ENCODE assay signal across 9 mouse cellular contexts in the genomic region with DNA sequence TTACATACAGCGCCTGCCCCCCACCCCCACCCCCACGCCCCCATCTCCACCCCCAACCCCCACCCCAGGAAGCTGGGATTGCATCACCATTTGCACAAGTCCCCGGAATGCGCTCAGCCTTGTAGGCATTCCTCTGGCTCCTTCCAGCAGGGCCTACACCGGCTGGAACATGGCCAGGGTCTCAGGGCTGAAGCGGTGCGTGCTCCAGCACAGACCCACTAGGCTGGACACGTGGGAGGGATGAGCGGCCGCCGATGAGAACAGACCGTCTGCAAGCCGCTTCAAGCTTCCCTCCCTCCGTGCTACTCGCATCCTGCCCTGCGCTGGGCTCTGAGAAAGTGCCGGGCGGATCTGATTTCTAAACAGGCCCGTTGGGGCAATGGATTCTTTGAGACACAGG. TPM values are rescaled to one million over a fixed set of nuclear protein-coding genes. Genes with fewer than 3 reads are reported as not detected.
A peak's percentile ranks its signal among the peaks of the same experiment; 100 is the strongest.
DNase-seq lines count a peak whose midpoint lies in the region; ATAC-seq and TF ChIP-seq lines count a peak whose summit lies in the region.
"Had no signal": no experiment of that assay in that cellular context is flagged by ENCODE, and none has a peak within 500 bp of the region (broad histone marks: within the 10 kb centered on the region; RNA-seq: fewer than 3 reads in every experiment).

No protein-coding gene starts in this region.

- no peak overlapping the region for H3K27ac ChIP-seq in hindbrain, embryonic 14.5 days
- H3K27ac ChIP-seq in limb, embryonic 15.5 days = no peak overlapping the region
- no peak overlapping the region for H3K27ac ChIP-seq in midbrain, embryonic 14.5 days (replicated peaks; ENCODE audit: low read depth, low read length)

- peaks cover 6% of the 10 kb centered on the region for H3K27me3 ChIP-seq in hindbrain, embryonic 14.5 days (ENCODE audit: control insufficient read depth, insufficient read depth, low read length)
- peaks cover 26% of the 10 kb centered on the region; the same call in 1 of the 2 replicates for H3K27me3 ChIP-seq in limb, embryonic 15.5 days
- H3K27me3 ChIP-seq in midbrain, embryonic 14.5 days (ENCODE audit: control insufficient read depth, insufficient read depth, low read length) = no peaks in the 10 kb centered on the region

- H3K4me2 ChIP-seq in hindbrain, embryonic 14.5 days (replicated peaks) = peak overlapping the region; percentile 41
- H3K4me2 ChIP-seq in limb, embryonic 15.5 days = peak overlapping the region; percentile 47
- peak overlapping the region; percentile 33; the same call in 1 of the 2 replicates for H3K4me2 ChIP-seq in midbrain, embryonic 14.5 days (ENCODE audit: low read length)

- TF ChIP-seq POLR2A in brain, embryonic 14.5 days (IDR thresholded peaks at IDR 0.05; ENCODE audit: borderline replicate concordance, extremely low read depth, insufficient read depth, insufficient read length, poor library complexity, severe bottlenecking) = no peak

- no peaks in the 10 kb centered on the region for H3K36me3 ChIP-seq in hindbrain, embryonic 14.5 days (replicated peaks; ENCODE audit: control insufficient read depth, insufficient read depth)
- no peaks in the 10 kb centered on the region for H3K36me3 ChIP-seq in limb, embryonic 15.5 days
- no peaks in the 10 kb centered on the region for H3K36me3 ChIP-seq in midbrain, embryonic 14.5 days (ENCODE audit: control insufficient read depth, insufficient read depth, low read length)

- H3K4me1 ChIP-seq in hindbrain, embryonic 14.5 days (replicated peaks; ENCODE audit: control insufficient read depth, insufficient read depth, low read length) = no peaks in the 10 kb centered on the region
- peaks cover 11% of the 10 kb centered on the region; the same call in 1 of the 2 replicates for H3K4me1 ChIP-seq in limb, embryonic 15.5 days
- H3K4me1 ChIP-seq in midbrain, embryonic 14.5 days (ENCODE audit: control insufficient read depth, insufficient read depth, low read length) = no peaks in the 10 kb centered on the region

- H3K4me3 ChIP-seq in hindbrain, embryonic 14.5 days (replicated peaks; ENCODE audit: low read length) = no peak overlapping the region
- H3K4me3 ChIP-seq in limb, embryonic 15.5 days = peak overlapping the region; percentile 26
- H3K4me3 ChIP-seq in midbrain, embryonic 14.5 days (replicated peaks; ENCODE audit: low read depth, low read length) = no peak overlapping the region

- 1% methylated on average over 17 of the region's 19 CpGs for WGBS in hindbrain, embryonic 14.5 days
- WGBS in limb, embryonic 15.5 days = under 1% methylated on average over 19 of the region's 19 CpGs
- 3% methylated on average over 19 of the region's 19 CpGs for WGBS in midbrain, embryonic 14.5 days

- peak; percentile 66; the same call in 1 of the 2 replicates for ATAC-seq in hindbrain, embryonic 14.5 days (ENCODE audit: low FRiP score)
- peak; percentile 61; the same call in 1 of the 2 replicates for ATAC-seq in limb, embryonic 15.5 days (ENCODE audit: insufficient number of reproducible peaks, low FRiP score, low TSS enrichment, low read depth)
- ATAC-seq in midbrain, embryonic 14.5 days (ENCODE audit: low FRiP score, low TSS enrichment) = peak; percentile 48; the same call in 1 of the 2 replicates

- peak; percentile 89 for DNase-seq in Muller cell, postnatal 12 days (ENCODE audit: inconsistent ontology term)
- peak; percentile 87 for DNase-seq in brain, embryonic 14.5 days (ENCODE audit: low read depth)
- peak; percentile 56 for DNase-seq in gastrocnemius, adult 18-20 months (ENCODE audit: low spot score)
- DNase-seq in hindbrain, embryonic 14.5 days (ENCODE audit: low spot score) = peak; percentile 55
- peak; percentile 73 for DNase-seq in midbrain, embryonic 14.5 days
- DNase-seq in urinary bladder, postnatal 4 days (ENCODE audit: low spot score in 2 of 2) = peak; percentile 77 to 83
- no peak for DNase-seq in thymus, postnatal 4 days

- no peak for TF ChIP-seq CTCF in brain, embryonic 14.5 days (IDR thresholded peaks at IDR 0.05; ENCODE audit: borderline replicate concordance, extremely low read depth, insufficient read depth, insufficient read length)

- H3K9ac ChIP-seq in hindbrain, embryonic 14.5 days = peak overlapping the region; percentile 33; the same call in 1 of the 2 replicates
- H3K9ac ChIP-seq in limb, embryonic 15.5 days = no peak overlapping the region
- 0 out of 2 replicates have a peak overlapping the region, but pooled peaks have one; percentile 30 for H3K9ac ChIP-seq in midbrain, embryonic 14.5 days (replicated peaks; ENCODE audit: low read length)

- no peaks in the 10 kb centered on the region for H3K9me3 ChIP-seq in hindbrain, embryonic 14.5 days (ENCODE audit: control insufficient read depth, low read length)
- H3K9me3 ChIP-seq in limb, embryonic 15.5 days = no peaks in the 10 kb centered on the region
- no peaks in the 10 kb centered on the region for H3K9me3 ChIP-seq in midbrain, embryonic 14.5 days (ENCODE audit: control insufficient read depth, low read length)

RNA-seq across cellular contexts. Expression of a gene that starts 18.2 kb away (rescaled TPM):
- polyA plus RNA-seq in brain, embryonic 14.5 days (2012; rRNA removed) = 8.1 and 9.8 TPM in 2 replicates
- total RNA-seq in gastrocnemius, adult 18-20 months (2021) = 1 to 10 TPM; 2.6 to 3.1 TPM
- 8.6 and 9.7 TPM in 2 replicates for polyA plus RNA-seq in hindbrain, embryonic 14.5 days (2014; fragmentation: Nextera tagmentation; extraction: Ambion mirVana)
- polyA plus RNA-seq in limb, embryonic 15.5 days (2015; fragmentation: Nextera tagmentation; extraction: Ambion mirVana) = 10.2 and 10.6 TPM in 2 replicates
- 8.6 and 10.1 TPM in 2 replicates for polyA plus RNA-seq in midbrain, embryonic 14.5 days (2014; fragmentation: Nextera tagmentation; extraction: Ambion mirVana)

RNA-seq across cellular contexts. Expression of a gene that starts 27.6 kb away (rescaled TPM):
- polyA plus RNA-seq in brain, embryonic 14.5 days (2012; rRNA removed) = 0.03 TPM in 1 of 2 replicates, not detected in the other
- not detected for total RNA-seq in gastrocnemius, adult 18-20 months (2021)
- polyA plus RNA-seq in hindbrain, embryonic 14.5 days (2014; fragmentation: Nextera tagmentation; extraction: Ambion mirVana) = not detected in 2 replicates
- polyA plus RNA-seq in limb, embryonic 15.5 days (2015; fragmentation: Nextera tagmentation; extraction: Ambion mirVana) = 0.08 TPM in 1 of 2 replicates, not detected in the other
- not detected in 2 replicates for polyA plus RNA-seq in midbrain, embryonic 14.5 days (2014; fragmentation: Nextera tagmentation; extraction: Ambion mirVana)
- total RNA-seq: neutrophil, adult 5-6 weeks had no signal

RNA-seq across cellular contexts. Expression of a gene that starts 42.3 kb away (rescaled TPM):
- 0.08 and 0.30 TPM in 2 replicates for polyA plus RNA-seq in brain, embryonic 14.5 days (2012; rRNA removed)
- total RNA-seq in gastrocnemius, adult 18-20 months (2021) = not detected
- 0.27 TPM in 1 of 2 replicates, not detected in the other for polyA plus RNA-seq in hindbrain, embryonic 14.5 days (2014; fragmentation: Nextera tagmentation; extraction: Ambion mirVana)
- 0.77 and 2.4 TPM in 2 replicates for polyA plus RNA-seq in limb, embryonic 15.5 days (2015; fragmentation: Nextera tagmentation; extraction: Ambion mirVana)
- 0.12 TPM in 1 of 2 replicates, not detected in the other for polyA plus RNA-seq in midbrain, embryonic 14.5 days (2014; fragmentation: Nextera tagmentation; extraction: Ambion mirVana)
